Mouse (Mus musculus): ENCODE measurements around the gene Rhbdl2.

The Rhbdl2 gene

DNA sequence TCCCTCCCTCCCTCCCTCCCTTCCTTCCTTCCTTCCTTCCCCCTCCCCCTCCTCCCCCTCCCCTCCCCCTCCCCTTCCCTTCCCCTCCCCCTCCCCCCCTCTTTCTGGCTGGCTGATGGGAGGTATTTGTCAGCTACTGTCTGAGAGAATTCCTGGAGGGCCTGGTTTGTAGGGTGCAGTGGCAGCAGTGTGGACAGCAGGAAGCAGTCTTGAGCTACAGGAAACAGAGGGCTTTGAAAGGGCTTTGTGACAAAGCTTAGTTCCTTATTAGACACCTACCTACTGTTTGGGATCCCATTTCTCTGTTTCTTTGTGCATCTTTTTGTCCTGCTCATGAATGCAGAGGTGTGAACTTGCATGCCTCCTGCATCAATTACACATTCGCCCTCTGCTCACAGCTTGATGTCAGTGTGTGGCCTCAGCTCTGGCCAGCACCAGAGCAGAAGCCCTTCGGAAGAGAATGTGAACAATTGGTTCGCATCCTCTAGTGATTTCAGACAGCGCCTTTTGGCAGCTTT, 31.5 kb downstream of the Rhbdl2 start:
- no peak for DNase-seq

- DNase-seq, result no peak
Measured at GRCm38 (mm10) chr4:123842126-123842525, 54.5 kb downstream of the Rhbdl2 start.

DNA sequence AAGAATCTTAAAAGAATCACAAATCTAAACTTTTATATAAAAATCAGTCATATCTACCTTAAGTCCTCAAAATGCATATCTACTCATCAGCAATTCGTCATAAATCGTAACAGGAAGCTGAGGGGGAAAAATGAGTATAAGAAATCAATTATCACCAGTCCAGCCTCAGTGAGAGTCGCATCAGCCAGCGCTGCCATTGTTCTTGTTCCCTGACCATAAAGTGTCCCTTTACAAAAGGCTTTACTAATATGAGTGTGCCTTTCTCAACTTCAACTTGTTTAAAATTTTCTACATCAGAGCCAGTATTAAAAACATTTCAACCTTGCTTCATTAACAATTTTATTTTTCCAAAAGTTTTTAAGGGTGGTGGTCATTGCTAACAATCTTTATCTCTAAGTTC, 69.2 kb downstream of the Rhbdl2 start:
- DNase-seq, result no peak

- no peak for DNase-seq
Measured at GRCm38 (mm10) chr4:123858090-123858489, 70.4 kb downstream of the Rhbdl2 start.

DNA sequence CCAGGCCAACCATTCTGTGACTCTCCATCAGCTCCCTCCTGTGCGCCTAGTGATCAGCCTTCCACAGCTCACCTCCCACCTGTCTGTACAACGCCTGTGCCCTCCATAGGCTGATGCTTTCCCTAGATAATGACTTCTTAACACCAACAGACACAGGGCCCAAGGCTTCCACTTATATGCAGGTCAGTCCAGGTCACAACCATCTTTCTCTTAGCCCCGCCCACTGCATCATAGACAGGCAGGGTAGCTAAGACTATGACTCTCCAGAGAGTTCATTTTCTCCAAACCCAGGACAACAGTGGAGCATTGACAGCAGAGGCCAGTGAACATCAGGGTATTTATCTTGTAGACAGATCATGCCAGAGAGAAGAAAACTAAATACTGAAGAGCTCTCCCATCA, 71.7 kb downstream of the Rhbdl2 start, which contains the start of gene 4933427I04Rik:
Gene 4933427I04Rik, plus strand, starts transcription at position 301 of the 400 bp plus-strand sequence.
- DNase-seq, result no peak

DNA sequence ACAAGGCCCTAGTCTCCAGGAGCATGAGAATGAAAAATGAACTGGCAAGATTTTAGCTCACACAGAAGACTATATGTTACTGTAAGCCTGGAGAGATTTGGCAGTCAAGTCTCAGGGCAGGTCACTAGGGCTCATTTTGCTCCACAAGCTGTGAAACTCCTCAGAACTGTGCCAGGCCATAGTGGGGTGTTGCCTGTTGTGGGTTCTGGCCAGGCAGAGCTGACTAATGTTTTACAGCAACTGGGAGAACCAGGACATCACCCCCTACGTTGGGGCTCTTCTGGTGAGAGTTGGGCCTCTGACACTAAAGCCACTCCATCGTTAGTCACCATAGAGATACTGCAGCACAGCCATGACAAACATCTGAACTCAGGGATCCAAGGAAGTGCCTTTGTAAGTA, 72.1 kb downstream of the Rhbdl2 start:
- DNase-seq, result no peak

DNA sequence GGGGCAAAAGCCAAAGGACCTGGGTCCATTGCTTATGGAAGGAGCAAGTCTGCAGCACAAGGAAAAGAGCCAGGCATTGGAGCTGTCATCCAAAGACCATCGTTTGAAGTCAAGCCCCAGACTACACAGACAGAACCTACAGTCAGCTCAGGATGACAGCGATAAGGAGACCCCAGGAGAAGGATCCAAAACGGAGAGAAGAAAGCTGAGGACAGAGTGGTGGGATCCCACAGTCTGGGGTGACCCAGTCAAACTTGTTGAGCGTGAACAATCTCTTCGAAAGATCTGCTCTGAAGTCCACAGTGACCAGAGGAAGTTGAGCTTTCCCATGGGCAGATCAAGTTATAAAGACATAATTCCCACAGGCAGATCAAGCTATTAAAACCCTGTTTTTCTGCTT, 72.9 kb downstream of the Rhbdl2 start:
- no peak for DNase-seq

Measured in cerebellum, adult 9-11 months (tissue).